Mouse (Mus musculus): Measurements from ENCODE around the gene Cachd1. TPM values are rescaled to one million over a fixed set of nuclear protein-coding genes. Genes with fewer than 3 reads are reported as not detected.

Gene Cachd1
- total RNA-seq, 1 experiment from 2014 or later: not detected

GRCm38 (mm10) chr4:100910605-100911330 lies 134.3 kb downstream of the Cachd1 start:
- ATAC-seq (ENCODE audit: extremely low read depth, insufficient number of reproducible peaks, low FRiP score, poor library complexity, severe bottlenecking): no peak

GRCm38 (mm10) chr4:100911658-100912057 lies 135.2 kb downstream of the Cachd1 start:
- no peak for ATAC-seq (ENCODE audit: extremely low read depth, insufficient number of reproducible peaks, low FRiP score, poor library complexity, severe bottlenecking)

- ATAC-seq (ENCODE audit: extremely low read depth, insufficient number of reproducible peaks, low FRiP score, poor library complexity, severe bottlenecking): no peak
Observed at GRCm38 (mm10) chr4:100913666-100914065, 137.2 kb downstream of the Cachd1 start.

GRCm38 (mm10) chr4:100914532-100914931 lies 138.1 kb downstream of the Cachd1 start:
- no peak for ATAC-seq (ENCODE audit: extremely low read depth, insufficient number of reproducible peaks, low FRiP score, poor library complexity, severe bottlenecking)

GRCm38 (mm10) chr4:100915093-100915492 lies 138.6 kb downstream of the Cachd1 start:
- ATAC-seq (ENCODE audit: extremely low read depth, insufficient number of reproducible peaks, low FRiP score, poor library complexity, severe bottlenecking): no peak

- ATAC-seq (ENCODE audit: extremely low read depth, insufficient number of reproducible peaks, low FRiP score, poor library complexity, severe bottlenecking): no peak
Observed at GRCm38 (mm10) chr4:100917511-100917910, 141.0 kb downstream of the Cachd1 start.

- no peak for ATAC-seq (ENCODE audit: extremely low read depth, insufficient number of reproducible peaks, low FRiP score, poor library complexity, severe bottlenecking)
Observed at GRCm38 (mm10) chr4:100920413-100920812, 143.9 kb downstream of the Cachd1 start.

- no peak for ATAC-seq (ENCODE audit: extremely low read depth, insufficient number of reproducible peaks, low FRiP score, poor library complexity, severe bottlenecking)
Observed at GRCm38 (mm10) chr4:100922816-100923554, 146.5 kb downstream of the Cachd1 start.

- no peak for ATAC-seq (ENCODE audit: extremely low read depth, insufficient number of reproducible peaks, low FRiP score, poor library complexity, severe bottlenecking)
Observed at GRCm38 (mm10) chr4:100923598-100923997, 147.1 kb downstream of the Cachd1 start.

- no peak for ATAC-seq (ENCODE audit: extremely low read depth, insufficient number of reproducible peaks, low FRiP score, poor library complexity, severe bottlenecking)
Observed at GRCm38 (mm10) chr4:100924276-100924675, 147.8 kb downstream of the Cachd1 start.

GRCm38 (mm10) chr4:100925153-100925552 lies 148.7 kb downstream of the Cachd1 start:
- ATAC-seq (ENCODE audit: extremely low read depth, insufficient number of reproducible peaks, low FRiP score, poor library complexity, severe bottlenecking): no peak

- no peak for ATAC-seq (ENCODE audit: extremely low read depth, insufficient number of reproducible peaks, low FRiP score, poor library complexity, severe bottlenecking)
Observed at GRCm38 (mm10) chr4:100926608-100927007, 150.1 kb downstream of the Cachd1 start.

- ATAC-seq (ENCODE audit: extremely low read depth, insufficient number of reproducible peaks, low FRiP score, poor library complexity, severe bottlenecking): no peak
Observed at GRCm38 (mm10) chr4:100927059-100927458, 150.6 kb downstream of the Cachd1 start.

- no peak for ATAC-seq (ENCODE audit: extremely low read depth, insufficient number of reproducible peaks, low FRiP score, poor library complexity, severe bottlenecking)
Observed at GRCm38 (mm10) chr4:100943689-100944088, 167.2 kb downstream of the Cachd1 start.

GRCm38 (mm10) chr4:100944276-100944675 lies 167.8 kb downstream of the Cachd1 start:
- ATAC-seq (ENCODE audit: extremely low read depth, insufficient number of reproducible peaks, low FRiP score, poor library complexity, severe bottlenecking): no peak

GRCm38 (mm10) chr4:100945171-100945899 lies 168.9 kb downstream of the Cachd1 start:
- ATAC-seq (ENCODE audit: extremely low read depth, insufficient number of reproducible peaks, low FRiP score, poor library complexity, severe bottlenecking): no peak

GRCm38 (mm10) chr4:100948494-100949425 lies 172.3 kb downstream of the Cachd1 start:
- no peak for ATAC-seq (ENCODE audit: extremely low read depth, insufficient number of reproducible peaks, low FRiP score, poor library complexity, severe bottlenecking)

- ATAC-seq (ENCODE audit: extremely low read depth, insufficient number of reproducible peaks, low FRiP score, poor library complexity, severe bottlenecking): no peak
Observed at GRCm38 (mm10) chr4:100950316-100950715, 173.8 kb downstream of the Cachd1 start.

GRCm38 (mm10) chr4:100951876-100952275 lies 175.4 kb downstream of the Cachd1 start:
- ATAC-seq (ENCODE audit: extremely low read depth, insufficient number of reproducible peaks, low FRiP score, poor library complexity, severe bottlenecking): no peak

Measured in neutrophil, adult 5-6 weeks (primary cell).